Mouse (Mus musculus) thymus, postnatal 0 days (tissue): ENCODE data around the gene Gm19410. TPM values are rescaled to one million over a fixed set of nuclear protein-coding genes. Genes with fewer than 3 reads are reported as not detected.

Experiments
- DNase-seq: peaks from one replicate; pipeline ENCODE4 v3.0.0-alpha.2; 2015; ENCODE audit warnings: low spot score
- microRNA-seq: library from miRNA; unstranded; fragments of <30 nt; microRNA quantifications from one replicate; pipeline ENCODE4, GENCODE M21; 2016; ENCODE audit warnings: borderline number of aligned reads
- polyA plus RNA-seq: library from polyadenylated mRNA; unstranded; fragments of >200 nt; fragmentation: Nextera tagmentation; extraction: Ambion mirVana; gene quantifications from 2 replicates; pipeline ENCODE4 v1.2.1, GENCODE M21; 2015

Gene Gm19410
- polyA plus RNA-seq, result 0.01 TPM in 1 of 2 replicates, not detected in the other

DNA sequence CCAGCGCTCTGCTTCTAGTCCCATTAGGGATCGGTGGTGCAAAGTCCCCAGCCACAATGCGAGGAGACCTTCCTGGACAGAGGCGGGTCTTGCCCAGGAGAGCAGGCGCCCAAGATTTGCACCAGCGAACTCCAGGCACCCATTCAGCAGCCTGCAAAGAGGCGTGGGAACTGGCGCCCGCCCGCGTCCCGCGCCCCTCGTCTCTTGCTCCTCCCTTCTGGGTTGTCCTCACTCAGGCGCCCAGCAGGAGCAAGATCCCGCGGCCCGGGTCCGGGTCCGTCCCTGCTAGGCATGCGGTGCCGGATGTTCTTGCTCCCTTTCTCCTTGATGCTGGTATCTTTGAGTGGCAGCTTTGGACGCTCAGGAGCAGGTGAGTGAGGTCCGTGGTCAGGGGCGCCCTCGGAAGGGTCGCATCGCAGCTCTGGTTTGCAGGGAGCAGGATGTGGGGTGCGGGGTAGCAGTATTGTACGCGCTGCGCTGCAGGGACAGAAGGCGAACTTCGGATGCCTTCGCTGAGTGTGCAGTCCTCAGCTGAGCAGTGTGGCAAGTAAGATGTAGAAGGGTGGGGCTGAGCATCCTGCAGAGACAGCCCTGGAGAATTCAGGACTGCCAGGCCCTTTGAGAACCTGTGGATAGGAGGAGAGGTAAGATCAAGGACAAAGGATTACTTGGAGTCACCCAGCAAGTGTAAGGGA lies at the start of gene Gm19410:
Gene Gm19410, plus strand, starts transcription at position 292 of the 695 bp plus-strand sequence.
- no peak for DNase-seq

DNA sequence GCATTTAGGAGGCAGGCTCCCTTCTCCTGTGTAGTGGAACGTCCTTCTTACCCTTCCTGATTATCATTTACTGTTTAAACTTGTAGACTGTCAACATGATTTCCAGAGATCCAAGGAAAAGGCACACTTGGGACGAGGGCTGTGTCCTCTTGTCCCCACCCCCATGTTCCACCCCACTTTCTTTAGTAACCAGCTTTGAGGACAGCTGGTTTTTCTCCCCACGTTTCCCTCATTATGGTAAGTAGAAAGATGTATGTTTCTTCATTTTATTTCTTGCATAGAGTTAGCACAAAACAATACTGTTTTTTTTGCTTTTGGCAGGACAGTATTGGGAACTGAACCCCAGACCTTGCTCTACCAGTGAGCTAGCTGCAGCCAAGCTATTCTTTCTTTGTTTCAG lies 34.8 kb upstream of the Gm19410 start:
- DNase-seq, result no peak

- no peak for DNase-seq
These were observed 30.2 kb upstream of the Gm19410 start for GRCm38 (mm10) chr8:35735438-35735837.

- DNase-seq, result no peak
These were observed 9.4 kb upstream of the Gm19410 start for GRCm38 (mm10) chr8:35756202-35756601.

- no peak for DNase-seq
These were observed 570 bp upstream of the Gm19410 start for GRCm38 (mm10) chr8:35765020-35765419.

DNA sequence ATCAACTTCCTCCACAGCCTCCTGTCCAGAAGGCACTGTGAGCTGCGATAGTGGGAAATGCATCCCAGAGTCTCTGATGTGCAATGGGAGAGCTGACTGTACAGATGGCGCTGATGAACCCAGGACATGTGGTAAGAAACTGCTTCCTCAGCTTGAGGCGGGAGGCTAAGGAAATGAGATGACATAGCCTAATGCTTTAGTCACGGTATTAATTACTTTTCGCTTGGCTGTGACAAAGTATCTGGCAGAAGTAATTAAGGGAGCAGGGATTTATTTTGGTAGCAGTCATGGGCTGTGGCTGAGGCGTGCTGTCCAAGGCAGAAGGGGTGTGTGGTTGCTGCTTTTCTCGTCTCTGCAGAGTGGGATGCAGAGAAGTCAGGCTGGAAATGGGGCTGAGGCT lies 7.9 kb downstream of the Gm19410 start:
- no peak for DNase-seq

Small RNAs within 50 kb of the gene (microRNA-seq; reads per million reads assigned to microRNA genes)
- not detected for gene Gm44474
